Mouse (Mus musculus) megakaryocyte, embryonic 14.5 days (primary cell): ENCODE data around the gene Grik3. TPM values are rescaled to one million over a fixed set of nuclear protein-coding genes. Genes with fewer than 3 reads are reported as not detected.
"Not testable (repeated sequence)": the region's sequence is repeated elsewhere in the genome, so short reads cannot be mapped to it uniquely, and the experiment has no call there.

Experiments used
- H3K27me3 ChIP-seq: replicated peaks from 2 replicates; pipeline ENCODE3; 2012; ENCODE audit warnings: inconsistent platforms
- H3K36me3 ChIP-seq: replicated peaks from 2 replicates; pipeline ENCODE3; 2012; ENCODE audit warnings: low read length, inconsistent platforms, mixed read lengths
- H3K4me1 ChIP-seq: 2 replicates; pipeline ENCODE4 v1.6.1; 2012; ENCODE audit warnings: inconsistent platforms
- H3K4me3 ChIP-seq: replicated peaks from 2 replicates; pipeline ENCODE3; 2012; ENCODE audit warnings: moderate library complexity, mild to moderate bottlenecking, inconsistent platforms
- H3K9me3 ChIP-seq: 2 replicates; pipeline ENCODE4 v1.6.1; 2012; ENCODE audit warnings: inconsistent platforms
- FLI1 ChIP-seq: IDR thresholded peaks from 2 replicates; pipeline ENCODE4 v1.6.1; 2012; ENCODE audit warnings: low read length, inconsistent platforms, mixed read lengths
- GATA1 ChIP-seq: IDR thresholded peaks from 3 replicates; pipeline ENCODE4 v1.6.1; 2012; ENCODE audit warnings: mixed read lengths, low read length, inconsistent platforms, borderline replicate concordance
- polyA plus RNA-seq: library from polyadenylated mRNA; stranded (reverse); fragments of >175 nt; gene quantifications from 2 replicates; pipeline ENCODE4 v1.2.3, GENCODE M21; 2012; ENCODE audit warnings: low replicate concordance; ENCODE audit not compliant: insufficient read depth

Grik3 gene
- polyA plus RNA-seq, 1 experiment = not detected

DNA sequence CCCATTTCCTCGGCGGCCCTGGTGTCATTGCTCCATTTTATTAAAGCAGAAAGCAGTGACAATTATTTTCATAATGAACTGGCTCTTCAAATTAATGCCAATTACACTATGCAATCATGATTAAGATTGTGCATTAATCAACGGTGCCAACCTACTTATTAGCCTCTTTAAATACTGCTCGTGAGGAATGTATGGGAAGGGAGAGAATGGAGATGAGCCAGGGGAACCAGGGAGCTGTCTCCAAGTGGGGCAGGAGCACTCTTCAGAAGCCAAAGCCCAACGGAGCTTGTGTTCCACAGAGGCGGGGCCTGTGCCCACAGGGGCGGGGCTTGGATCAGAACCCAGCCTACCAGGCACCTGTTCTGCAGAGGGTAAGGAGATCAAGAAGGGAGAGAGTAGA is 114.0 kb downstream of the Grik3 start:
- Histone ChIP-seq H3K27me3 (peaks cover 7% of the 10 kb centered on the region), H3K4me1 (no peaks in the 10 kb centered on the region), H3K4me3 (no peak overlapping the region), H3K36me3 (no peaks in the 10 kb centered on the region), H3K9me3 (peaks cover 9% of the 10 kb centered on the region; the same call in 1 of the 2 replicates)
- TF ChIP-seq GATA1 (no peak), FLI1 (no peak)

DNA sequence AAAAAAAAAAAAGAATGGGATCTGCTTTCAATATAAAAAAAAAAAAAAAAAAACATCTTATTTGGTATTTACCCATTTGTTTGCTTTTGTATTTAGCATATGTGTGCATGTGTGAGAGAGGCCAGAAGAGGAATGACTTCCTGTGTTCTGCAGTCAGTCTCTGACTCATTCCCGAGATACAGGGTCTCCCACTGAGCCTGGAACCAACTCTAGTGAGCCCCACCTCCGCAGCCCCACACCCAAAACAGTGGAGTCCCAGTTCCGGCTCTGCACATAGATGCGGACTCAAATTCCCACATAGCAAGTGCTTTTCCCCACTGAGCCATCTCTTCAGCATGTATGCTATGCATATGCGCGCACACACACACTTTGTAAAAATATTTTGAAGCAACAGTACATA is 115.6 kb downstream of the Grik3 start:
- Histone ChIP-seq H3K4me1 (no peaks in the 10 kb centered on the region), H3K4me3 (no peak overlapping the region), H3K27me3 (peaks cover 5% of the 10 kb centered on the region), H3K36me3 (no peaks in the 10 kb centered on the region), H3K9me3 (peaks cover 12% of the 10 kb centered on the region; the same call in 1 of the 2 replicates)
- TF ChIP-seq GATA1 (no peak), FLI1 (no peak)

DNA sequence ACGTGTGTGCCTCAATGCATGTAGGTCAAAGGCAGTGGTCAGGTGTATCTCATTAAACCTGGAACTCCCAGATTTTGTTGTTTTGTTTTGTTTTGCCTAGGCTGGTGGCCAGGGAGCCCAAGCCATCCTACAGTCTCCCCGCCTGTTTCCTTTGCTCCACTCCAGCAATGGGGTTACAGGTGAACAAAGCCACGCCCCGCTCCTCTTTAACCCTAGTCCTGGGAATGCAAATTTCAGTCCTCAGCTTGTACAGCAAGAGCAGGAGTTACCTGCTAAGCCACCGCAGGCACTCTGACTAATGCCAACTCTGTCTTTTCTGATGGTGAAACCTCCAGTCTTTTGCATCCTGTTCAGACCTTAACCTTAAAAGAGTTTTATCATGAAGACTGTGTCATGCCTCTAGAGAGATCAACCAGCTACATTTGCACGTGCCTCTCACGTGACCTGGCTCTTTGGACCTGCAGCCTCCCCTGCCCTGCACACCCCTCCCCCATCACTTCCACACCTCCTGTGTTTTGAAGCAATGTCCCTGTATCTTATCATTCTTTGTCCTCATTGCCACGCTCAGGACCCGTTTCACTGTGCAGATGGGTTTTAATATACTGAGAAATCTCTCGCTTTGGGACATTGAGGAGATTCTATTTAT is 117.0 kb downstream of the Grik3 start:
- no peaks in the 10 kb centered on the region for H3K36me3 ChIP-seq
- H3K4me1 ChIP-seq = no peaks in the 10 kb centered on the region
- H3K27me3 ChIP-seq = peaks cover 5% of the 10 kb centered on the region
- TF ChIP-seq GATA1 (no peak), FLI1 (no peak)
- no peak overlapping the region for H3K4me3 ChIP-seq
- H3K9me3 ChIP-seq = peaks cover 12% of the 10 kb centered on the region; the same call in 1 of the 2 replicates

DNA sequence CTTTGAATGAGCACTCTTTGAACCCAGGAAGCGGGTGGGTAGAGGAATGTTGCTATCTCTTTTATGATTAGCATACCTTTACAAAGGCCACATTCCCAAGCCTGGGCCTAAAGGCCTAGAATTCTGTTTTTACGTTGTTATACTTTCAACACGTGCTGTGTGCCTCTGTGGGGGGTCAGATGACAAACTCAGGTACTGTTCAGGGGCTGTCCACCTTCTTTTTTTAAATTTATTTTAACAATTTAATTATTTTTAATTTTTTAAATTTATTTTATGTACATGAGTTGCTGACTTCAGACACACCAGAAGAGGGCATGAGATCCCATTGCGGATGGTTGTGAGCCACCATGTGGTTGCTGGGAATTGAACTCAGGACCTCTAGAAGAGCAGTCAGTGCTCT is 118.4 kb downstream of the Grik3 start:
- H3K9me3 ChIP-seq, H3K27me3 ChIP-seq, H3K4me1 ChIP-seq: not testable (repeated sequence)

DNA sequence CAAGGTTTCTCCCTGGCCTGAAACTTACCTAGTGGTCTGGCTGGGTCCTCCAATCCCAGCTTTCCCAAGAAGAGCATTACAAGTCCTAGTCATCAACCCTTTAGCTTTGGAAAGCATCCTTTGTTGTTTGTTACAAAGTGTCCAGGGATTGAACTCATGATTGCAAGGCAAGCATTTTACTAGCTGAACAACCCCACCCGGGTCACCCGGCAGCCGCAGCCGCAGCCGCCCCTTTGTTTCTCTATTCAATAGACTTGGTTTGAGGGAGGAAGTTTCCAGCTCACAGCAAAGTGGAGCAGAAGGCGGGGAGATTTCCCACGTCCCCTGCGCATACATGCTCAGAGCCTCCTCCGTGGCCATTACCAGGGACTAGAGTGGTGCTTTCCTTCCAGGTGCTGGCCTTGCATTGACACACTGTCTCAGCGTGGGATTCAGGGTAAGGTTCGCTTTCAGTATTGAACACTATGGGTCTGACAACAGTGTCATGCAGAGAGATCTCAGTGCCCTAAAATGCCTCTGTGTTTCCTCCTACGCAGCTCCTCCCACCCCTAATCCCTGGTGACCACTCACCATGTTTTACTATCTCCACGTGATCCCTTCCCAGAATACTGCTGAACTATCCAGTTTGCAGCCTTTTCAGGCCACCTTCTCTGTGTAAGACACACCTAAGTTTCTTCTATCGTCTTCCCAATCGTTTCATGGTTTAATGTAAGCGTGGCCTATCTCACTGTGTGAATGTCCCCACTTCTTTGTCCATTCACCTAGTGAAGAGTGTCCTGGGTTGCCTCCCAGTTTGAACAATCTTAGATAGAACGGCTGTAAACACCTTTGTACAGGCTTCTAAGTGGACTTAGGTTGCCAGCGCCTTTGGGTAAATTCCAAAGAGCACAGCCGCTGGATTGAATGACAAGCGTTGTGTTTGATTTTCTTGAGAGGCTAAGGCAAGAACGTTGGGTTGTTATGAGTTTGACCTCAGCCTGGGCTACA is 119.1 kb downstream of the Grik3 start:
- no peak for TF ChIP-seq GATA1
- no peak for TF ChIP-seq FLI1
- no peaks in the 10 kb centered on the region for H3K36me3 ChIP-seq
- no peaks in the 10 kb centered on the region for H3K4me1 ChIP-seq
- H3K9me3 ChIP-seq = peaks cover 7% of the 10 kb centered on the region; the same call in 1 of the 2 replicates
- H3K4me3 ChIP-seq = no peak overlapping the region
- peaks cover 5% of the 10 kb centered on the region for H3K27me3 ChIP-seq

More for the DNA sequence above, 118.4 kb downstream of the Grik3 start:
- H3K36me3 ChIP-seq, H3K4me3 ChIP-seq: not testable (repeated sequence)

DNA sequence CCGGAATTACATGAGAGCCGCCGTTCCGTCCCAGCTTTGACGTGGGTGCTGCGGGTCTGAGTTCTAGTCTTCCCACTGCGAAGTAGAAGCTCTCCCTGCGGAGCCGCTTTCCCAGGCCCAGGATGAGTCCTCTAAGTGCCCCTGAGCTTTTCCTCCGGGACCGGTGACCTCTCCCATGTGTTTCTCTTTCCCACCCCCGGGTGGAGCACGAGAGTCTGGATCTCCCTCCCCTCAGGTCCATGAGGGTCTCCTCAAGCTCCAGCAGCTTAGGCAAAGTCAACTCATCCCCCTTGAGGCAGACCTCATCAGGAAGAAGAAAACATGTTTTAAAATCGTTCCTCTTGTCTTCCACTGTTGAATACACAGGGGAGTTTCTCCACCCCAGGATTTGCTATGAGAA is 127.4 kb downstream of the Grik3 start:
- TF ChIP-seq FLI1 (no peak), GATA1 (no peak)
- Histone ChIP-seq H3K9me3 (no peaks in the 10 kb centered on the region), H3K27me3 (no peaks in the 10 kb centered on the region)

DNA sequence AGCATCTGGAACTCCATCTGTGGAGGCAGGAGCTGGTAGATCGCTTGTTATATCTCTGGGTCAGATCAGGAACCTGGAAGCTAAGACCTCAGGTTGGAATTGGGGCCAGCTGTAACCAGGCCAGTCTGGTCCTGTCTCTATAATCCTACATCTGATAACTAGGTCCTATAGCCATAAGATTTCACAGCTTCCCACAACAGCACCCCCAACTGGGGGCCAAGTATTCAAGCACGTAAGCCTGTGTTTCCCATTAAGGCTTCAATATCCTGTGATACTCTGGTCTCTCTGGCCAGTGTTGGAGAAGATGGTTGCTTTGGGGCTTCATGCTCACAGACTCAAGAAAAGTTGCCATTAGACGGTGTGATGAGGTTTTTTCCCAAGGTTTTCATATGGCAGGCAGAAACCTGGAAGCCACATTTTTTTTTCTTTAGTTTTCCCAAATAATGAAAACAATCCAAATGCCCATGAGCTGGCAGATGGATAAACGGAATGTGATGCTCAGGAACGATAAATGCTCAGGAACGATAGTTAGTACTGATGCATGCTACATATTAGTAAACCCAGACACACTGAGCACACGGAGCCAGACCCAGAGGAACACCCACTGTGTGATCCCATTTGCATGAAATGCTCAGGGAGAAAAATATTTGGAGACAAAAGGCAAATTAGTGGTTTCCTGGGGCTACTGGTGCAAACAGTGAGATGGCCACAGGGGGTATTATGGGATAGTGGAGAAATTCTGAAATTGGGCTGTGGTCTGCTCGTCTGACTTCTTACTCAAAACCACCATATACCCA is 128.2 kb downstream of the Grik3 start:
- no peaks in the 10 kb centered on the region for H3K4me1 ChIP-seq
- TF ChIP-seq FLI1 (no peak), GATA1 (no peak)
- H3K36me3 ChIP-seq = no peaks in the 10 kb centered on the region
- H3K27me3 ChIP-seq = no peaks in the 10 kb centered on the region
- no peaks in the 10 kb centered on the region for H3K9me3 ChIP-seq
- no peak overlapping the region for H3K4me3 ChIP-seq

More for the DNA sequence above, 127.4 kb downstream of the Grik3 start:
- no peaks in the 10 kb centered on the region for H3K36me3 ChIP-seq
- no peak overlapping the region for H3K4me3 ChIP-seq
- no peaks in the 10 kb centered on the region for H3K4me1 ChIP-seq

DNA sequence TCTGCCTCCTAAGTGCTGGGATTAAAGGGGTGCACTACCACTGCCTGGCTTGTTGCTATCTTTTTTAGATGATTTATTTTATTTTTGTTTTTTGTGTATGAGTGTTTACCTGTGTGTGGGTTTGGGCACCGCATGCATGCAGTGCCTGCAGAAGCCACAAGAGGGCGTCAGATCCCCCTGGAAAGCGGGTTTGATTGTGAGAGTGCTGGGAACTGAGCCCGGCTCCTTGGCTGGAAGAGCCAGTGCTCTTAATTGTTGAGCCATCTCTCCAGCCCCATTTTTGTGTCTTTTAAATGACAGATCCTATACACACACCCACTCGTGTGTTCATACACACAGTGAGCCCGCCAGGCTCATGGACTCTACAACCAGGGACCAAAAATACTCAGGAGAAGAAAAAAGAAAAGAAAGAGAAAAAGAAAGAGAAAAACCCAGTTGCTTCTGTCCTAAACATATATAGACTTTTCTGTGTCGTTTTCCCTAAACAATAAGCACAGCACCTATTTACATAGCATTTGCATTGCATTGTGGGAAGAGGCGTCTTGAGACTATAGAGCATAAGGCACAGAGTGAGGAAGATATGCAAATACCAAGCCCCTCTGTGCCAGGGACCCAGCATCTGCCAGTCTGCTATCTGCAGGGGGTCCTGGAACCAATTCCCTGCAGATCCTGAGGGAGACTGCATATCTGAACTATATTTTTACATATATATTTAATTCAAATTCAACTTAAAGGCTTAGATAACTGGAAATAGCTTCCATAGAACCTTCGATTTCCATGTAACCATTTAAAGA is 134.6 kb downstream of the Grik3 start:
- no peaks in the 10 kb centered on the region for H3K4me1 ChIP-seq
- TF ChIP-seq FLI1 (no peak), GATA1 (no peak)
- H3K9me3 ChIP-seq = no peaks in the 10 kb centered on the region; the same call in 1 of the 2 replicates
- no peak overlapping the region for H3K4me3 ChIP-seq
- no peaks in the 10 kb centered on the region for H3K36me3 ChIP-seq
- H3K27me3 ChIP-seq = no peaks in the 10 kb centered on the region

DNA sequence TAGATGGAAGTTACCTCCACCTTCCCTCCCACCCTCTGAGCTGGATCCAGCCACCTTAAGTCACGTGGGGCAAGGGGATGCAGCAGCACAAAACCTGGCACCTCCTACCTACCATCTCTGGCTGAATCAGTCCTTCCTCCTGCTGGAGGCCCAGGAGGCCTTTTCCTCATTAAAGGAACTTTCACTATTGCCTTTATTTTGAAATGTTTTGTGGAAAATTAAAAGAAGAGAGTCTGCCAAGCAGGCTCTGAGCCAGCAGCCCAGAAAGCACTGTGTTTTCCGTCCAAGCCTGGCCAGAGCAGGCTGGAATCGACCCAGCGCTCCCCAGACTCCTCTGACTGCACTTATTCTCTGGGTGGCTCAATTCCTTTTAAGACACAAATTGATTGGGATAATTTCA is 139.0 kb downstream of the Grik3 start:
- no peak overlapping the region for H3K4me3 ChIP-seq
- no peak for TF ChIP-seq GATA1
- no peak for TF ChIP-seq FLI1
- peaks cover 1% of the 10 kb centered on the region for H3K27me3 ChIP-seq
- no peaks in the 10 kb centered on the region for H3K36me3 ChIP-seq
- H3K9me3 ChIP-seq = peaks cover 19% of the 10 kb centered on the region
- H3K4me1 ChIP-seq = no peaks in the 10 kb centered on the region
